Mouse (Mus musculus): ENCODE measurements around the gene Nudcd2. TPM values are rescaled to one million over a fixed set of nuclear protein-coding genes. Genes with fewer than 3 reads are reported as not detected.
"Not testable (repeated sequence)": the region's sequence is repeated elsewhere in the genome, so short reads cannot be mapped to it uniquely, and the experiment has no call there.

The Nudcd2 gene
- 173 and 217 TPM in 2 replicates for total RNA-seq (2017)

GRCm38 (mm10) chr11:40733339-40734174 lies at the start of gene Nudcd2, which contains the start of gene Hmmr:
TSS of gene Nudcd2 (plus strand) at chr11:40733667.
TSS of gene Hmmr (minus strand) at chr11:40733422.
- ATAC-seq (replicated peaks; ENCODE audit: low read depth, poor library complexity, severe bottlenecking): peak; percentile 93

- ATAC-seq (replicated peaks; ENCODE audit: low read depth, poor library complexity, severe bottlenecking): no peak
These were observed 42.9 kb upstream of the Nudcd2 start for GRCm38 (mm10) chr11:40690444-40691127.

GRCm38 (mm10) chr11:40692101-40692509 lies 41.4 kb upstream of the Nudcd2 start:
- no peak for ATAC-seq (replicated peaks; ENCODE audit: low read depth, poor library complexity, severe bottlenecking)

- peak; percentile 81 for ATAC-seq (replicated peaks; ENCODE audit: low read depth, poor library complexity, severe bottlenecking)
These were observed 40.7 kb upstream of the Nudcd2 start for GRCm38 (mm10) chr11:40692511-40693365.

- ATAC-seq (replicated peaks; ENCODE audit: low read depth, poor library complexity, severe bottlenecking): peak; percentile 57
These were observed 40.0 kb upstream of the Nudcd2 start for GRCm38 (mm10) chr11:40693366-40693951.

GRCm38 (mm10) chr11:40694311-40695087 lies 39.0 kb upstream of the Nudcd2 start:
- peak; percentile 39 for ATAC-seq (replicated peaks; ENCODE audit: low read depth, poor library complexity, severe bottlenecking)

GRCm38 (mm10) chr11:40695103-40695502 lies 38.4 kb upstream of the Nudcd2 start, which contains the start of gene Mat2b:
TSS of gene Mat2b (minus strand) at chr11:40695203.
- ATAC-seq (replicated peaks; ENCODE audit: low read depth, poor library complexity, severe bottlenecking): no peak

- not testable (repeated sequence) for ATAC-seq (replicated peaks; ENCODE audit: low read depth, poor library complexity, severe bottlenecking)
These were observed 23.6 kb upstream of the Nudcd2 start for GRCm38 (mm10) chr11:40709899-40710298.

GRCm38 (mm10) chr11:40713858-40714257 lies 19.6 kb upstream of the Nudcd2 start:
- ATAC-seq (replicated peaks; ENCODE audit: low read depth, poor library complexity, severe bottlenecking): 0 out of 2 replicates have a peak, but pooled peaks have one; percentile 10

- 0 out of 2 replicates have a peak, but pooled peaks have one; percentile 45 for ATAC-seq (replicated peaks; ENCODE audit: low read depth, poor library complexity, severe bottlenecking)
These were observed 17.9 kb upstream of the Nudcd2 start for GRCm38 (mm10) chr11:40715524-40715923.

- peak; percentile 73 for ATAC-seq (replicated peaks; ENCODE audit: low read depth, poor library complexity, severe bottlenecking)
These were observed 15.1 kb upstream of the Nudcd2 start for GRCm38 (mm10) chr11:40718324-40718723.

- peak; percentile 6; the same call in 1 of the 2 replicates for ATAC-seq (replicated peaks; ENCODE audit: low read depth, poor library complexity, severe bottlenecking)
These were observed 499 bp upstream of the Nudcd2 start for GRCm38 (mm10) chr11:40732997-40733338.

- no peak for ATAC-seq (replicated peaks; ENCODE audit: low read depth, poor library complexity, severe bottlenecking)
These were observed 835 bp downstream of the Nudcd2 start for GRCm38 (mm10) chr11:40734251-40734752.

GRCm38 (mm10) chr11:40737369-40737768 lies 3.9 kb downstream of the Nudcd2 start:
- ATAC-seq (replicated peaks; ENCODE audit: low read depth, poor library complexity, severe bottlenecking): no peak

- no peak for ATAC-seq (replicated peaks; ENCODE audit: low read depth, poor library complexity, severe bottlenecking)
These were observed 8.3 kb downstream of the Nudcd2 start for GRCm38 (mm10) chr11:40741605-40742262.

- no peak for ATAC-seq (replicated peaks; ENCODE audit: low read depth, poor library complexity, severe bottlenecking)
These were observed 10.9 kb downstream of the Nudcd2 start for GRCm38 (mm10) chr11:40744348-40744747.

GRCm38 (mm10) chr11:40746361-40746760 lies 12.9 kb downstream of the Nudcd2 start:
- no peak for ATAC-seq (replicated peaks; ENCODE audit: low read depth, poor library complexity, severe bottlenecking)

GRCm38 (mm10) chr11:40747716-40748115 lies 14.2 kb downstream of the Nudcd2 start:
- no peak for ATAC-seq (replicated peaks; ENCODE audit: low read depth, poor library complexity, severe bottlenecking)
